Mouse (Mus musculus) intestine, embryonic 14.5 days (tissue): ENCODE measurements at regions not wholly inside any gene's neighbourhood (a gene's known extent, or its start where the extent isn't known, plus 50 kb on each side); places are given as distances from the start of the nearest gene placed in this dataset.

Experiments
- ATAC-seq: fragments of 200-750 bp; cut with Nextera tagmentation; replicated peaks from 2 replicates; pipeline ENCODE4 v1.8.0; 2017; ENCODE audit warnings: low read depth, moderate number of reproducible peaks, moderate TSS enrichment, moderate library complexity; ENCODE audit not compliant: low FRiP score, low TSS enrichment
- DNase-seq: peaks from one replicate; pipeline ENCODE4 v3.0.0-alpha.2; 2018; ENCODE audit warnings: low spot score
- H3K27ac ChIP-seq: fragments of 300-500 bp; sonication (generic); 2 replicates; pipeline ENCODE4 v1.5.1; 2014; ENCODE audit warnings: low read depth, mild to moderate bottlenecking, control low read depth
- H3K27me3 ChIP-seq: fragments of 300-500 bp; sonication (generic); replicated peaks from 2 replicates; pipeline ENCODE4 v1.6.1; 2014; ENCODE audit warnings: low read length, control low read depth; ENCODE audit not compliant: control insufficient read depth, insufficient read depth
- H3K36me3 ChIP-seq: fragments of 300-500 bp; sonication (generic); 2 replicates; pipeline ENCODE4 v1.6.1; 2014; ENCODE audit warnings: low read length, control low read depth; ENCODE audit not compliant: control insufficient read depth, insufficient read depth
- H3K4me1 ChIP-seq: fragments of 300-500 bp; sonication (generic); replicated peaks from 2 replicates; pipeline ENCODE4 v1.6.1; 2014; ENCODE audit warnings: low read length, control low read depth, mixed read lengths; ENCODE audit not compliant: control insufficient read depth, insufficient read depth
- H3K4me2 ChIP-seq: fragments of 300-500 bp; sonication (generic); 2 replicates; pipeline ENCODE4 v1.6.1; 2014; ENCODE audit warnings: low read length
- H3K4me3 ChIP-seq: fragments of 300-500 bp; sonication (generic); 2 replicates; pipeline ENCODE4 v1.5.1; 2014; ENCODE audit warnings: low read depth, low read length, control low read depth, mixed read lengths
- H3K9ac ChIP-seq: fragments of 300-500 bp; sonication (generic); 2 replicates; pipeline ENCODE4 v1.6.1; 2014; ENCODE audit warnings: mild to moderate bottlenecking, low read length
- H3K9me3 ChIP-seq: fragments of 300-500 bp; sonication (generic); 2 replicates; pipeline ENCODE4 v1.6.1; 2016; ENCODE audit warnings: low read length, control low read depth; ENCODE audit not compliant: control insufficient read depth
- WGBS: fragments of 180-500 bp; shearing (Covaris S2); extraction: QIAGEN DNeasy Blood & Tissue Kit; methylation state at CpG from one replicate; pipeline ENCODE4 v1.1.7; 2014; 5-methylcytosine and 5-hydroxymethylcytosine counted together

- Histone ChIP-seq H3K4me2 (peak overlapping the region; percentile 52), H3K27ac (peak overlapping the region; percentile 82), H3K4me1 (no peaks in the 10 kb centered on the region), H3K9me3 (no peaks in the 10 kb centered on the region), H3K27me3 (no peaks in the 10 kb centered on the region), H3K4me3 (peak overlapping the region; percentile 50), H3K9ac (peak overlapping the region; percentile 66), H3K36me3 (no peaks in the 10 kb centered on the region)
- ATAC-seq (peak; percentile 98), DNase-seq (peak; percentile 99)
- 0% methylated on average over 58 of the region's 58 CpGs for WGBS
Observed at GRCm38 (mm10) chr15:85634322-85635141, 52.3 kb upstream of the Wnt7b start.

GRCm38 (mm10) chr15:85635425-85635824 lies 53.2 kb upstream of the Wnt7b start:
- H3K4me2 ChIP-seq: peak overlapping the region; percentile 52
- no peaks in the 10 kb centered on the region for H3K4me1 ChIP-seq
- no peak overlapping the region for H3K9ac ChIP-seq
- ATAC-seq: no peak
- 93% methylated on average over 6 of the region's 6 CpGs for WGBS
- H3K9me3 ChIP-seq: no peaks in the 10 kb centered on the region
- H3K4me3 ChIP-seq: no peak overlapping the region
- DNase-seq: no peak
- H3K36me3 ChIP-seq: no peaks in the 10 kb centered on the region
- no peak overlapping the region for H3K27ac ChIP-seq
- no peaks in the 10 kb centered on the region for H3K27me3 ChIP-seq

GRCm38 (mm10) chr15:85639566-85639965 lies 57.3 kb upstream of the Wnt7b start:
- Histone ChIP-seq H3K4me1 (no peaks in the 10 kb centered on the region; the same call in 1 of the 2 replicates), H3K4me2 (no peak overlapping the region), H3K27me3 (no peaks in the 10 kb centered on the region), H3K27ac (no peak overlapping the region), H3K9me3 (no peaks in the 10 kb centered on the region), H3K36me3 (no peaks in the 10 kb centered on the region), H3K4me3 (no peak overlapping the region), H3K9ac (no peak overlapping the region)
- 71% methylated on average over 2 of the region's 2 CpGs for WGBS
- DNase-seq (no peak), ATAC-seq (no peak)

- no peaks in the 10 kb centered on the region; the same call in none of the 2 replicates for H3K4me1 ChIP-seq
- DNase-seq (no peak), ATAC-seq (no peak)
- H3K9ac ChIP-seq: no peak overlapping the region
- H3K9me3 ChIP-seq: no peaks in the 10 kb centered on the region
- no peak overlapping the region for H3K4me2 ChIP-seq
- H3K4me3 ChIP-seq: no peak overlapping the region
- no peak overlapping the region for H3K27ac ChIP-seq
- H3K36me3 ChIP-seq: no peaks in the 10 kb centered on the region
- 64% methylated on average over 15 of the region's 15 CpGs for WGBS
- no peaks in the 10 kb centered on the region for H3K27me3 ChIP-seq
Observed at GRCm38 (mm10) chr15:85641120-85642080, 59.1 kb upstream of the Wnt7b start.

- H3K36me3 ChIP-seq: no peaks in the 10 kb centered on the region
- no peak for ATAC-seq
- H3K27me3 ChIP-seq: no peaks in the 10 kb centered on the region; the same call in 1 of the 2 replicates
- H3K9ac ChIP-seq: peak overlapping the region; percentile 83; the same call in 1 of the 2 replicates
- WGBS: 60% methylated on average over 8 of the region's 8 CpGs
- H3K4me2 ChIP-seq: peak overlapping the region; percentile 82
- peak overlapping the region; percentile 51; the same call in 1 of the 2 replicates for H3K4me3 ChIP-seq
- 0 out of 2 replicates have a peak overlapping the region, but pooled peaks have one; percentile 83 for H3K27ac ChIP-seq
- peaks cover 10% of the 10 kb centered on the region for H3K4me1 ChIP-seq
- no peak for DNase-seq
- no peaks in the 10 kb centered on the region for H3K9me3 ChIP-seq
Observed at GRCm38 (mm10) chr15:85645396-85645795, 63.1 kb upstream of the Wnt7b start.

- H3K36me3 ChIP-seq: no peaks in the 10 kb centered on the region
- peak overlapping the region; percentile 51 for H3K4me3 ChIP-seq
- ATAC-seq: peak; percentile 51; the same call in 1 of the 2 replicates
- under 1% methylated on average over 33 of the region's 33 CpGs for WGBS
- peaks cover 10% of the 10 kb centered on the region for H3K4me1 ChIP-seq
- H3K4me2 ChIP-seq: peak overlapping the region; percentile 82
- no peaks in the 10 kb centered on the region for H3K9me3 ChIP-seq
- no peaks in the 10 kb centered on the region; the same call in 1 of the 2 replicates for H3K27me3 ChIP-seq
- H3K9ac ChIP-seq: peak overlapping the region; percentile 83
- peak; percentile 81 for DNase-seq
- H3K27ac ChIP-seq: peak overlapping the region; percentile 83
Observed at GRCm38 (mm10) chr15:85645971-85646638, 63.8 kb upstream of the Wnt7b start.

GRCm38 (mm10) chr15:85646639-85647277 lies 64.5 kb upstream of the Wnt7b start:
- no peaks in the 10 kb centered on the region for H3K36me3 ChIP-seq
- H3K4me1 ChIP-seq: peaks cover 10% of the 10 kb centered on the region
- H3K4me3 ChIP-seq: peak overlapping the region; percentile 51
- DNase-seq (no peak), ATAC-seq (0 out of 2 replicates have a peak, but pooled peaks have one; percentile 37)
- no peaks in the 10 kb centered on the region for H3K9me3 ChIP-seq
- WGBS: 32% methylated on average over 10 of the region's 10 CpGs
- H3K9ac ChIP-seq: peak overlapping the region; percentile 83
- peak overlapping the region; percentile 83; the same call in 1 of the 2 replicates for H3K27ac ChIP-seq
- peak overlapping the region; percentile 82 for H3K4me2 ChIP-seq
- H3K27me3 ChIP-seq: no peaks in the 10 kb centered on the region; the same call in 1 of the 2 replicates
